Mouse (Mus musculus) cerebellum, adult 11 months (tissue): Measurements from ENCODE around the gene Tubal3.

ENCODE experiments used
- DNase-seq: peaks from one replicate; pipeline ENCODE4 v3.0.0; 2022

Tubal3 gene

GRCm38 (mm10) chr13:3925632-3926031 is 7.6 kb downstream of the Tubal3 start:
- no peak for DNase-seq

- DNase-seq = no peak
Measured at GRCm38 (mm10) chr13:3926046-3926445, 8.0 kb downstream of the Tubal3 start.

GRCm38 (mm10) chr13:3944699-3945098 is 26.6 kb downstream of the Tubal3 start:
- no peak for DNase-seq

GRCm38 (mm10) chr13:3945249-3945648 is 27.2 kb downstream of the Tubal3 start, which contains the start of gene Ucn3:
Ucn3 (minus strand) TSS chr13:3945349.
- no peak for DNase-seq

GRCm38 (mm10) chr13:3947267-3947666 is 29.2 kb downstream of the Tubal3 start:
- no peak for DNase-seq

- no peak for DNase-seq
Measured at GRCm38 (mm10) chr13:3949477-3949876, 31.4 kb downstream of the Tubal3 start.

GRCm38 (mm10) chr13:3951198-3951914 is 33.3 kb downstream of the Tubal3 start:
- DNase-seq = no peak

- DNase-seq = no peak
Measured at GRCm38 (mm10) chr13:3968849-3969248, 50.8 kb downstream of the Tubal3 start.
